ENCODE assay signal across 9 mouse cellular contexts in the genomic region with DNA sequence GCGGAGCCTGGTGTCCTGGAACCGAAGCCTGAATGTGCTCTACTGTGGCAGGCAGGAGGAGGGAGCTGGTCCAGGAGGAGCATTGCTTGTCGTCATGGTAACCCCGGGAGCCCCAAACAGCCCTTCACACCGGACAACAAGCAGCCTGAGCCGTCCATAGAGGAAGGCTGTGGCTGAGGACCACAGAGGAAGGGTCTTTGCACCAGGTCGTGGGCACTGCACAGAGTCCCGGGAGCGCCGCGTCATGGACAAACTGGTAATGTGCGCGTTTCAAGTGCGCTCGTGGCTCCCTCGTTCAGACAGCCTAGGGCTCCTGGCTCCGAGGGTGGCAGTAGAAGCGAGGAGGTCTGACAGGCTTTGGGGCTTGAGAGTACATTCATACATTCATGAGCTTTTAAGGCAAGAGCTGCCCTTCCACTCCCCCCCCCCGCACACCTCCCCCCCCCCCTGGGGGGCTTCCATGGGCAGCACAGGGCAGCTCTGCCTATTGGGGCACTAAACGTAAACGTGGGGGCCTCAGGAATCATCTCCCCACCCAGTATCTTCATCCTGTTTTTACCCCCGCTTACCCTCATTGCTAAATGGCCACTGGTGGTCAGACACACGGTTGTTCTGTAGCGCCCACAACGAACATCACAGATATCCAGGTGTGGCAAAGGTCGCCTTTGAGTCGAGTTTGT. TPM values are rescaled to one million over a fixed set of nuclear protein-coding genes. Genes with fewer than 3 reads are reported as not detected.
DNase-seq lines count a peak whose midpoint lies in the region; ATAC-seq lines count a peak whose summit lies in the region.
"Had no signal": no experiment of that assay in that cellular context is flagged by ENCODE, and none has a peak within 500 bp of the region (broad histone marks: within the 10 kb centered on the region; RNA-seq: fewer than 3 reads in every experiment).

No protein-coding gene starts in this region.

- H3K4me3 ChIP-seq in kidney, embryonic 15.5 days (replicated peaks), result peak overlapping the region; percentile 35
- H3K4me3 ChIP-seq in limb, embryonic 12.5 days (replicated peaks), result peak overlapping the region; percentile 36
- H3K4me3 ChIP-seq in neural tube, embryonic 11.5 days (ENCODE audit: low read depth, low read length), result peak overlapping the region; percentile 18
- H3K4me3 ChIP-seq: erythroblast, embryonic 14.5 days had no signal

- no peaks in the 10 kb centered on the region for H3K36me3 ChIP-seq in kidney, embryonic 15.5 days
- H3K36me3 ChIP-seq in limb, embryonic 12.5 days, result no peaks in the 10 kb centered on the region
- H3K36me3 ChIP-seq in neural tube, embryonic 11.5 days (ENCODE audit: control insufficient read depth, insufficient read depth, low read length), result no peaks in the 10 kb centered on the region

- peaks cover 10% of the 10 kb centered on the region; the same call in 1 of the 2 replicates for H3K27me3 ChIP-seq in kidney, embryonic 15.5 days
- peaks cover 15% of the 10 kb centered on the region; the same call in 1 of the 2 replicates for H3K27me3 ChIP-seq in limb, embryonic 12.5 days
- H3K27me3 ChIP-seq in neural tube, embryonic 11.5 days (ENCODE audit: control insufficient read depth, insufficient read depth, low read length), result no peaks in the 10 kb centered on the region

- peaks cover 17% of the 10 kb centered on the region for H3K4me1 ChIP-seq in kidney, embryonic 15.5 days
- H3K4me1 ChIP-seq in limb, embryonic 12.5 days (replicated peaks), result peaks cover 10% of the 10 kb centered on the region
- H3K4me1 ChIP-seq in neural tube, embryonic 11.5 days (ENCODE audit: control insufficient read depth, insufficient read depth, low read length), result 0 out of 2 replicates have a peak, but pooled peaks cover 2% of the 10 kb centered on the region

- no peak overlapping the region for H3K27ac ChIP-seq in kidney, embryonic 15.5 days
- H3K27ac ChIP-seq in limb, embryonic 12.5 days, result no peak overlapping the region
- no peak overlapping the region for H3K27ac ChIP-seq in neural tube, embryonic 11.5 days (ENCODE audit: low read depth, low read length)

- no peaks in the 10 kb centered on the region for H3K9me3 ChIP-seq in kidney, embryonic 15.5 days (replicated peaks)
- no peaks in the 10 kb centered on the region for H3K9me3 ChIP-seq in limb, embryonic 12.5 days
- no peaks in the 10 kb centered on the region for H3K9me3 ChIP-seq in neural tube, embryonic 11.5 days (ENCODE audit: control insufficient read depth, low read length)

- peak overlapping the region; percentile 69 for H3K4me2 ChIP-seq in kidney, embryonic 15.5 days
- peak overlapping the region; percentile 74 for H3K4me2 ChIP-seq in limb, embryonic 12.5 days
- H3K4me2 ChIP-seq in neural tube, embryonic 11.5 days (ENCODE audit: low read depth), result peak overlapping the region; percentile 50

- peak; percentile 21 for DNase-seq in adrenal gland, postnatal 14 days
- peak; percentile 31 for DNase-seq in cerebellum, adult 9-10 months
- DNase-seq in frontal cortex, postnatal 10 days (ENCODE audit: low spot score in 2 of 2), result peak; percentile 50 to 51
- peak; percentile 72 for DNase-seq in neural tube, embryonic 11.5 days (ENCODE audit: low spot score)
- DNase-seq in spleen, postnatal 36 days (ENCODE audit: low spot score in 2 of 2), result no peak
- DNase-seq in gastrocnemius, postnatal 25 days, result no peak

- no peak overlapping the region for H3K9ac ChIP-seq in kidney, embryonic 15.5 days
- no peak overlapping the region; the same call in 1 of the 2 replicates for H3K9ac ChIP-seq in limb, embryonic 12.5 days (replicated peaks)
- 0 out of 2 replicates have a peak overlapping the region, but pooled peaks have one; percentile 5 for H3K9ac ChIP-seq in neural tube, embryonic 11.5 days (ENCODE audit: low read length)

- 10% methylated on average over 27 of the region's 27 CpGs for WGBS in kidney, embryonic 15.5 days
- WGBS in limb, embryonic 12.5 days, result 8% methylated on average over 26 of the region's 27 CpGs
- 10% methylated on average over 26 of the region's 27 CpGs for WGBS in neural tube, embryonic 11.5 days

- ATAC-seq in kidney, embryonic 15.5 days (replicated peaks; ENCODE audit: low FRiP score), result peak; percentile 71
- ATAC-seq in limb, embryonic 12.5 days (ENCODE audit: insufficient number of reproducible peaks, insufficient read depth, low FRiP score, low TSS enrichment, low read depth), result peak; percentile 66; the same call in 1 of the 2 replicates
- peak; percentile 88 for ATAC-seq in neural tube, embryonic 11.5 days (ENCODE audit: insufficient read depth, low FRiP score, low TSS enrichment)

RNA-seq across cellular contexts. Expression of a gene that starts 48.6 kb away (rescaled TPM):
- total RNA-seq in adrenal gland, postnatal 14 days (2021), result 0.08 and 0.11 TPM in 2 replicates
- polyA plus RNA-seq in kidney, embryonic 15.5 days (2015; fragmentation: Nextera tagmentation; extraction: Ambion mirVana), result 0.05 and 0.08 TPM in 2 replicates
- polyA plus RNA-seq in limb, embryonic 12.5 days (2016; fragmentation: Nextera tagmentation; extraction: Ambion mirVana), result not detected in 2 replicates
- 0.11 and 0.15 TPM in 2 replicates for polyA plus RNA-seq in neural tube, embryonic 11.5 days (2014; fragmentation: Nextera tagmentation; extraction: Ambion mirVana)
- total RNA-seq in gastrocnemius, postnatal 25 days (2021), result not detected
- polyA plus RNA-seq: erythroblast, embryonic 14.5 days had no signal

Comparison
In these comparisons a context has a peak if more than half of its experiments do, and no peak if none do; other contexts are left out.
1. DNase-seq: peak in adrenal gland, postnatal 14 days (single experiment), cerebellum, adult 9-10 months (single experiment), frontal cortex, postnatal 10 days (2 of 2) and neural tube, embryonic 11.5 days (single experiment); none in spleen, postnatal 36 days (0 of 2) and gastrocnemius, postnatal 25 days (single experiment).
2. Peak in every context shown above with its lines, with median percentiles within 50 percentile points of each other: ATAC-seq, H3K4me2 ChIP-seq and H3K4me3 ChIP-seq.